Mouse (Mus musculus): ENCODE measurements at regions not wholly inside any gene's neighbourhood (a gene's known extent, or its start where the extent isn't known, plus 50 kb on each side); places are given as distances from the start of the nearest gene placed in this dataset.

- no peak for TF ChIP-seq POLR2A (IDR thresholded peaks at IDR 0.05; ENCODE audit: control insufficient read depth, extremely low read depth, insufficient read depth, low read length, poor library complexity)
- TF ChIP-seq CTCF (IDR thresholded peaks at IDR 0.05; ENCODE audit: borderline replicate concordance, control insufficient read depth, extremely low read depth, insufficient read depth, low read length, poor library complexity): no peak
- Histone ChIP-seq H3K27me3 (ENCODE audit: control insufficient read depth, insufficient read depth, low read length) (no peaks in the 10 kb centered on the region), H3K4me1 (replicated peaks; ENCODE audit: control insufficient read depth, insufficient read depth, low read length) (peaks cover 4% of the 10 kb centered on the region; the same call in 1 of the 2 replicates), H3K27ac (ENCODE audit: control insufficient read depth, insufficient read depth, low read length) (no peak overlapping the region), H3K4me3 (ENCODE audit: control insufficient read depth, insufficient read depth, low read length) (no peak overlapping the region), H3K36me3 (ENCODE audit: control insufficient read depth, insufficient read depth, low read length) (no peaks in the 10 kb centered on the region)
- WGBS: 91% methylated on average over 9 of the region's 9 CpGs
- DNase-seq: no peak
Measured at GRCm38 (mm10) chr3:78884715-78885114, 401.6 kb downstream of the Rapgef2 start.

- 92% methylated on average over 11 of the region's 11 CpGs for WGBS
- TF ChIP-seq CTCF (IDR thresholded peaks at IDR 0.05; ENCODE audit: borderline replicate concordance, control insufficient read depth, extremely low read depth, insufficient read depth, low read length, poor library complexity) (no peak), POLR2A (IDR thresholded peaks at IDR 0.05; ENCODE audit: control insufficient read depth, extremely low read depth, insufficient read depth, low read length, poor library complexity) (no peak)
Measured at GRCm38 (mm10) chr3:78884029-78884428, 402.3 kb downstream of the Rapgef2 start.

DNA sequence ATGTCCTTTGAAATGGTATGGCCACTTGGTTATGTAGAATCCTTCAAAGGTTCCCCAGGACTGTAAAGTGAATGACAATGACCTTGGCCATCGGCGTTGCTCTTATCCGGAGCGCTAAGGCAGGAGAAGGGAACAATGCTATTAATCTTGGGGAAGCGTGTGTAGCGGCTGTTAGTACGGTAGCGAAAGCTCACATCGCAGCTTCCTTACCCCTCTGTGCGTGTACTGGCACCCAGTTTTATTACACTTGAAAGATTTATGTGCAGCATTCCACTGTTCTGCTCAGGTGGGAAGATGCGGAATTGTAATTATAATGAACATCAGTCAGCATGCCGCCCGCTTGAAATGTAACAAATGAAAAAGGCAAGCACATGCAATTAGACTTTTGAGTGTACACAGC, 406.2 kb downstream of the Rapgef2 start:
- Histone ChIP-seq H3K27me3 (ENCODE audit: control insufficient read depth, insufficient read depth, low read length) (no peaks in the 10 kb centered on the region), H3K27ac (ENCODE audit: control insufficient read depth, insufficient read depth, low read length) (no peak overlapping the region), H3K4me1 (replicated peaks; ENCODE audit: control insufficient read depth, insufficient read depth, low read length) (peaks cover under 1% of the 10 kb centered on the region; the same call in 1 of the 2 replicates), H3K36me3 (ENCODE audit: control insufficient read depth, insufficient read depth, low read length) (no peaks in the 10 kb centered on the region), H3K4me3 (ENCODE audit: control insufficient read depth, insufficient read depth, low read length) (no peak overlapping the region)
- TF ChIP-seq POLR2A (IDR thresholded peaks at IDR 0.05; ENCODE audit: control insufficient read depth, extremely low read depth, insufficient read depth, low read length, poor library complexity): no peak
- TF ChIP-seq CTCF (IDR thresholded peaks at IDR 0.05; ENCODE audit: borderline replicate concordance, control insufficient read depth, extremely low read depth, insufficient read depth, low read length, poor library complexity): no peak
- WGBS: 98% methylated on average over 13 of the region's 13 CpGs
- DNase-seq: no peak

More at GRCm38 (mm10) chr3:78884029-78884428, 402.3 kb downstream of the Rapgef2 start:
- Histone ChIP-seq H3K36me3 (ENCODE audit: control insufficient read depth, insufficient read depth, low read length) (no peaks in the 10 kb centered on the region), H3K27me3 (ENCODE audit: control insufficient read depth, insufficient read depth, low read length) (no peaks in the 10 kb centered on the region), H3K4me1 (replicated peaks; ENCODE audit: control insufficient read depth, insufficient read depth, low read length) (peaks cover 4% of the 10 kb centered on the region; the same call in 1 of the 2 replicates), H3K27ac (ENCODE audit: control insufficient read depth, insufficient read depth, low read length) (no peak overlapping the region), H3K4me3 (ENCODE audit: control insufficient read depth, insufficient read depth, low read length) (no peak overlapping the region)
- no peak for DNase-seq

- no peak overlapping the region for H3K4me3 ChIP-seq (ENCODE audit: control insufficient read depth, insufficient read depth, low read length)
- no peak for DNase-seq
- no peaks in the 10 kb centered on the region for H3K4me1 ChIP-seq (replicated peaks; ENCODE audit: control insufficient read depth, insufficient read depth, low read length)
- WGBS: 93% methylated on average over 3 of the region's 3 CpGs
- TF ChIP-seq CTCF (IDR thresholded peaks at IDR 0.05; ENCODE audit: borderline replicate concordance, control insufficient read depth, extremely low read depth, insufficient read depth, low read length, poor library complexity) (no peak), POLR2A (IDR thresholded peaks at IDR 0.05; ENCODE audit: control insufficient read depth, extremely low read depth, insufficient read depth, low read length, poor library complexity) (no peak)
- no peak overlapping the region for H3K27ac ChIP-seq (ENCODE audit: control insufficient read depth, insufficient read depth, low read length)
- H3K36me3 ChIP-seq (ENCODE audit: control insufficient read depth, insufficient read depth, low read length): no peaks in the 10 kb centered on the region
- no peaks in the 10 kb centered on the region for H3K27me3 ChIP-seq (ENCODE audit: control insufficient read depth, insufficient read depth, low read length)
Measured at GRCm38 (mm10) chr3:78877323-78877722, 409.0 kb downstream of the Rapgef2 start.

DNA sequence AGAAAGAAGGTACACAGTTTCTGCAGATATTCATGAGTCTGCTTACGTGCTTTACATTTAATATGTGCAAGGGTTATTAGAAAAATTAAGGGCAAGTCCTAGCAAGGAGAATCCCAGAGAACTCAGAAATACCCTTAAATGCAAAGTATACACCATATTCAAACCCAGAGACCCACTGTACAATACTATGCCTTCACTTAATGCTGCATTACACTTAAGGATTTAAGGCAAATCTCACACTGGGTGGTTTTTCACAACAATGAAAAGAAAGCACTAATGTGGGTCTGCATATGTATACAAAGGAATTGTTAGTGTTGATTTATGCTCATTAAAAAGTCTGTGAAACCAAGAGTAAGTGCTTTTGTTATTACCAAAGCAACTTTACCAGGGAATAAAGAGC, 419.4 kb downstream of the Rapgef2 start:
- WGBS: 90% methylated on average over 1 of the region's 1 CpGs
- H3K4me1 ChIP-seq (replicated peaks; ENCODE audit: control insufficient read depth, insufficient read depth, low read length): no peaks in the 10 kb centered on the region
- no peak overlapping the region for H3K4me3 ChIP-seq (ENCODE audit: control insufficient read depth, insufficient read depth, low read length)
- no peak overlapping the region for H3K27ac ChIP-seq (ENCODE audit: control insufficient read depth, insufficient read depth, low read length)
- TF ChIP-seq CTCF (IDR thresholded peaks at IDR 0.05; ENCODE audit: borderline replicate concordance, control insufficient read depth, extremely low read depth, insufficient read depth, low read length, poor library complexity): no peak
- no peak for TF ChIP-seq POLR2A (IDR thresholded peaks at IDR 0.05; ENCODE audit: control insufficient read depth, extremely low read depth, insufficient read depth, low read length, poor library complexity)
- no peaks in the 10 kb centered on the region for H3K36me3 ChIP-seq (ENCODE audit: control insufficient read depth, insufficient read depth, low read length)
- no peak for DNase-seq
- no peaks in the 10 kb centered on the region for H3K27me3 ChIP-seq (ENCODE audit: control insufficient read depth, insufficient read depth, low read length)

DNA sequence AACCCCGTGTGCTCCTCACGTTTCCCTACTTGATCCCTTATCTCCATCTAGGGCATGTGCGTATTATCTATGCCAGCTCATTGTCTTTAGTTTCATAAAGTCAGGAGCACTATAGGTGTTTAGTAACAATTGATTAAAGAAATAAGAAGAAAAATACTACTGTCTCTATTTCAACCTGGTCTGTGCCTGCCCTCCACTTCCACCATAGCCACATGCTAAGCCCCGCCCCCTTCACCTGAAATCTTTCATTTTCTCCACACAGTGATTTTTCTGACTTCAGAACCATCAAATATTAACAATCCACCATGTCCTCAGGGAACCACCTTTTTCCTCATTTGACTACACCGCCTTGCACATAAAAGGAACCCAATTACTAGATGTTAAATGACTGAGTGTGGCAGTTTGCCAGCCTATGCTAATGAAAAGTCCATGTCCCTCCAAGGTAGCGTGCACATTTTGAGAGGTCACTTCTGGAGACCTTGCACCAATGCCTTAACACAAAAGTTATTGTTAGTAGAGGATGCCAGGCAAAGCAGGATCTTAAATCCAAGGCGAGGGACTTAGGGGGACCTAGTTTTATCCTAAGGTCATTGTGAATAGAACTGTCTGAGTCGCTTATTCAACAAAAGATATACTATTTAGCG, 420.1 kb downstream of the Rapgef2 start:
- Histone ChIP-seq H3K4me1 (replicated peaks; ENCODE audit: control insufficient read depth, insufficient read depth, low read length) (no peaks in the 10 kb centered on the region), H3K36me3 (ENCODE audit: control insufficient read depth, insufficient read depth, low read length) (no peaks in the 10 kb centered on the region), H3K4me3 (ENCODE audit: control insufficient read depth, insufficient read depth, low read length) (no peak overlapping the region), H3K27ac (ENCODE audit: control insufficient read depth, insufficient read depth, low read length) (no peak overlapping the region), H3K27me3 (ENCODE audit: control insufficient read depth, insufficient read depth, low read length) (no peaks in the 10 kb centered on the region)
- 95% methylated on average over 9 of the region's 9 CpGs for WGBS
- no peak for TF ChIP-seq POLR2A (IDR thresholded peaks at IDR 0.05; ENCODE audit: control insufficient read depth, extremely low read depth, insufficient read depth, low read length, poor library complexity)
- no peak for TF ChIP-seq CTCF (IDR thresholded peaks at IDR 0.05; ENCODE audit: borderline replicate concordance, control insufficient read depth, extremely low read depth, insufficient read depth, low read length, poor library complexity)
- no peak for DNase-seq
